Mouse (Mus musculus) lung, postnatal 25 days (tissue): Measurements from ENCODE around the gene Wipf1.
"Not testable (repeated sequence)": the region's sequence is repeated elsewhere in the genome, so short reads cannot be mapped to it uniquely, and the experiment has no call there.

Experiments used
- DNase-seq: peaks from one replicate; pipeline ENCODE4 v3.0.0; 2022; ENCODE audit warnings: low spot score

The Wipf1 gene

GRCm38 (mm10) chr2:73509248-73510024 lies 20.1 kb downstream of the Wipf1 start:
- peak; percentile 68 for DNase-seq

GRCm38 (mm10) chr2:73507886-73508285 lies 21.6 kb downstream of the Wipf1 start:
- no peak for DNase-seq

GRCm38 (mm10) chr2:73506337-73506736 lies 23.2 kb downstream of the Wipf1 start:
- DNase-seq = not testable (repeated sequence)

- no peak for DNase-seq
Observed at GRCm38 (mm10) chr2:73502863-73503429, 26.6 kb downstream of the Wipf1 start.

GRCm38 (mm10) chr2:73500864-73501263 lies 28.7 kb downstream of the Wipf1 start:
- no peak for DNase-seq

GRCm38 (mm10) chr2:73498322-73498721 lies 31.2 kb downstream of the Wipf1 start:
- no peak for DNase-seq

GRCm38 (mm10) chr2:73497572-73497971 lies 32.0 kb downstream of the Wipf1 start:
- DNase-seq = no peak

- no peak for DNase-seq
Observed at GRCm38 (mm10) chr2:73496944-73497343, 32.6 kb downstream of the Wipf1 start.

- DNase-seq = no peak
Observed at GRCm38 (mm10) chr2:73496329-73496685, 33.2 kb downstream of the Wipf1 start.

- DNase-seq = peak; percentile 53
Observed at GRCm38 (mm10) chr2:73495617-73496328, 33.8 kb downstream of the Wipf1 start.

- DNase-seq = no peak
Observed at GRCm38 (mm10) chr2:73493517-73493916, 36.0 kb downstream of the Wipf1 start.

- DNase-seq = peak; percentile 66
Observed at GRCm38 (mm10) chr2:73491442-73492241, 37.9 kb downstream of the Wipf1 start.

GRCm38 (mm10) chr2:73490466-73490865 lies 39.1 kb downstream of the Wipf1 start:
- no peak for DNase-seq

GRCm38 (mm10) chr2:73486120-73486601 lies 43.4 kb downstream of the Wipf1 start:
- DNase-seq = peak; percentile 40

- peak; percentile 42 for DNase-seq
Observed at GRCm38 (mm10) chr2:73485236-73486119, 44.1 kb downstream of the Wipf1 start.

GRCm38 (mm10) chr2:73484561-73485235 lies 44.8 kb downstream of the Wipf1 start:
- peak; percentile 39 for DNase-seq

GRCm38 (mm10) chr2:73478805-73479204 lies 50.7 kb downstream of the Wipf1 start:
- DNase-seq = no peak

GRCm38 (mm10) chr2:73477501-73477900 lies 52.0 kb downstream of the Wipf1 start:
- DNase-seq = no peak

GRCm38 (mm10) chr2:73475519-73475918 lies 54.0 kb downstream of the Wipf1 start:
- DNase-seq = no peak

GRCm38 (mm10) chr2:73472130-73472529 lies 57.4 kb downstream of the Wipf1 start:
- DNase-seq = no peak
